Mouse (Mus musculus) left cerebral cortex, adult 18-20 months (tissue): ENCODE data around the gene Ccr8. TPM values are rescaled to one million over a fixed set of nuclear protein-coding genes. Genes with fewer than 3 reads are reported as not detected.

Experiments used
- DNase-seq, 2 experiments: peaks; one replicate each; pipeline ENCODE4 v3.0.0; 2021 to 2022; ENCODE audit warnings: low spot score in 2 of 2, mixed read lengths in 1 of 2
- long read RNA-seq, 2 experiments: library from polyadenylated mRNA; stranded (forward); transcript quantifications; one replicate each; pipeline ENCODE4 v2.0.0; 2021
- total RNA-seq, 2 experiments: library from RNA; stranded (reverse); gene quantifications; 2 replicates each; pipeline ENCODE4 v1.2.3; 2021

Gene Ccr8
- total RNA-seq = not detected
- long read RNA-seq, experiment 1 = 0 reads
- long read RNA-seq, experiment 2 = 0 reads

GRCm38 (mm10) chr9:120091696-120092238 lies at the start of gene Ccr8:
Gene Ccr8, plus strand, starts transcription at chr9:120092114.
- DNase-seq = no peak

DNA sequence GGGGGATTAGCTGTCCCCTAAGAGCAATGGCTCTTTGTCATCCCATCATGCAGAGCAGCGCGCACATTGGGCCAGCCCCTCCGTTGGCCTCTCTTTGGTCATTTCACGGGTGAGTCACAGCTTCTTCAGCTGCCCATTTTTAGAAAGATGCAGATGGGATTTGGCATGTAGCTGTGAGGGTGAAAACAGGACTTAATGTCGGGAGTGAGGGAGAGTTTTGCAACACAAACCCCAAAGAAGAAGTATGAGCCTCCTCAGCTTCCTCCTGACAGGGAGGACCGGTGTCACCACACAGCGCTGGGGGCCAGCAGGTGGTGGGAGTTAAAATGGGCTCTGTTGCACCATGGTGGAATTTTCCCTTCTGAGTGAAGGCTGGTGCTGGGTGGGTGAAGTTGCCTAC lies 48.8 kb upstream of the Ccr8 start:
- no peak for DNase-seq

DNA sequence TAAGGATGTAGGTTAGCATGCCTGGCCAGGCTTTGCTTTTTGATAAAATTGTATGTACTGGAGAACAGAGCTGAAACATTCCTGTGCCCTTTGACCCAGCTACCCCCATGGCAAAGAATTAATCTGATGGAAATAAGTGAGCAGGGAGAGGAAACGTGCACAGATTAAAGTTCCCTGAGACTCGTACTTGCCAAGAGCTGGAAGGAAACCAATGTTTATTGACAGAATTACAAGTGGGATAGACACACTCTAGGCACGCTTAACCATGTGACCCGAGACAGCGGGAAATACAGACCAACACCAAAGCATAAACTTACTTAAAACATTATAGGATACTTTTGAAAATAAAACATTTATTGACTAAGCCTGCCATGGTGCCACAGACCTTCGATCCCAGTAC lies 43.4 kb upstream of the Ccr8 start:
- DNase-seq = no peak

GRCm38 (mm10) chr9:120049407-120049806 lies 42.5 kb upstream of the Ccr8 start:
- DNase-seq = no peak

DNA sequence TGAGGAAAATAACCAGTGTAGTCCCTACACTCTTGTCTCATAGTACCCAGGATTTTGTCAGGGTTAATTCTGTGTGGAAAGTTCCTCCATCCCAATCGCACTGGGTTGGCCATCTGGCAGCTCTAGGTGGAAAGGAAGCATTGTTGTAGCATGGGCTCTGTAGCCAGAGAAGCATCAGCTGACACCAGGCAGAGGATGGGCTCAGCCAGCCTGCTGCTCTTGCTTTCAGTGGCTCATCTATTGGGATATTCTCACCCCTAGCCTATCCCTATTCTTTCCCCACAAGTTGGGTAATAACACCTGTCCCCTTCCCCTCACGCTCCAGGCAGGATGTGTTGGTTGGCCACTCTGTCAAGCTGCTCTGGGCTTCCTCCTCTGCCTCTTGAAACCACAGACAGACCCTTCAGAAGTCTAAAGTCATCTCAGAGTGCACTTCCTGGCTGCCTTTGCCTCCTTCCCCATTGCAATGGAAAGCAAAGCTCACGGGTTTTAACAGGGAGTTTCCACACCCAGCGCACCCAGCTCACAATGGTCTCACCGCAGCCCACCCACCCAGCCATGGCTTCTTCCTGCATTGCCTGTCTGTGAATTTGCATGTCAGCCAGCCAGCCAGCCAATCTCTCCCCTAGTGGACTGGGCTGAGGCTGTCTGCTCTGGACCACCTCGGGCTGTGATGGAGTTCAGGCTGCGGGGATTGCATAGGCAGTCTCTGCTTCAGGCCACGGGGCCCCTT lies 37.2 kb upstream of the Ccr8 start:
- DNase-seq = no peak

- no peak for DNase-seq
Measured at GRCm38 (mm10) chr9:120056201-120056600, 35.7 kb upstream of the Ccr8 start.

GRCm38 (mm10) chr9:120058730-120059129 lies 33.2 kb upstream of the Ccr8 start:
- DNase-seq = no peak

- DNase-seq = no peak
Measured at GRCm38 (mm10) chr9:120064317-120064716, 27.6 kb upstream of the Ccr8 start.

DNA sequence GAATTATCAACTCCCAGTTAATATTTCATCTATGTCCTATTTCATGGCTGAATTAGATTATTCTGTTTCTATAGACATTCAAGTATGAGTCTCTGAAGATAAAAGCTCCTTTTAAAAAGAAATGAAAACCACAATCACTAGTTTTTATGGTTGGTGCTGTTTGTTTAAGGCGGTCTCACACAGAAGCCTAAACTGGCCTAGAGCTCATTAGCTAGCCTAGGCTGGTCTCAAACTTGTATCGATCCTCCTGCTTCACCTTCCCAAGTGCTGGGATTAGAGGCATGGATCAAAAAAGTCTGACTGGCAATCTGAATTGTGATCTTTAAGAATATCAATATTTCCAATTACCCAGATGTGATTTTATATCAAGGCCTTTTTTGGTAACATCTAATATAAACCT lies 24.3 kb upstream of the Ccr8 start:
- DNase-seq = no peak

DNA sequence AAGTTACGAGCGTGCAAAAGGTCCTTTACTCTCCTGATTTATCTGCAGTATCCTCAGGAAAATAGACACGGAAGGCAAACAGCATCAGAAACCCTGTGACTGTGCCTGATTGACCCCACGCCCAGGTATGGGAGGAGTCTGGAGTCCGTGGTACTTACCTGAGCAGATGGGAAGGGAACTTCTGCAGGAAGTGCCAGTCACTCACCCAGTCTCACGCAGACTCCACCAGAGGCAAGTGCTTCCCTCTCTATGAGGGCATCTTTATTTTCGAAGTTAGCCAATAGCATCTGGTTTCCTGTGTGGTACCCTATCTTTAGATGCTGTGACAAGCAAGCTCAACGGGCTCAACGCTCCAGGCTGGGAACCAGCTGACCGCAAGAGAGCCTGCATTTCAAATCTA lies 23.9 kb upstream of the Ccr8 start:
- no peak for DNase-seq

DNA sequence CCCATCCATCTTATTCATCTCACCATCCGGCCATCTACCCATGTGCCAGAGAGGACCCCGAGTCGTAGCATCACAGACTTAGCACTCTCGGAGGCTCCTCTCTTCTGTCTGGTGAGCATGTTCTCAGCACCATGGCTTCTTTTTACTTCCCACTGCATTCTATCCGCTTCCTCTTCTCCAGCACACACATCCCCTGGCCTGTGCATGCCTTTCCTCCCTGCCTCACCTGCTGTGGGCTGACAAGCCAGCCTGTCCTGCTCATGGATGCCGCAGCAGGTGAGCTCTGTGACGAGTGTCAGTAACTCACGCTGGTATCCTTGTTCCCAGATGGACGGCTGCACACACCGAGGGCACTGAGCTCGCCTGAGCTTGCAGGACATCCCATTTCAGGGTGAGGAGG lies 22.1 kb upstream of the Ccr8 start, which contains the start of gene Cx3cr1:
Gene Cx3cr1 (minus strand): TSS at position 101 of the 400 bp plus-strand sequence.
- no peak for DNase-seq

DNA sequence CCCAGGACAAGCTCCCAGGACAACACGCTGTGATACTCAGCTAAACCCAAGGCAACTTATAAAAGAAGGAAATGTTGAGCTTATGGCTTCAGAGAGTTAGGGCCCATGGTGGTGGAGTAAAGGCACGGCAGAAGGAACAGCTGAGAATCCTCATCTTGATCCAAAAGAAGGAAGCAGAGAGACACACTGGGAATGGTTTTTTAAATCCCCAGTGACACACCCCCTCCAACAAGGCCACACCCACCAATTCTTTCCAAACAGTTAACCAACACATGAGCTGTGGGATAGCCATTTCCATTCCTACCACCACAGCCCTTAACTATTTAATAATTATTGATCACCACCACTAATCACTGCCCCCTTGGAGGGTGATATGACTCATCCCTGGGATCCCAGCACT lies 20.7 kb upstream of the Ccr8 start:
- DNase-seq = no peak

DNA sequence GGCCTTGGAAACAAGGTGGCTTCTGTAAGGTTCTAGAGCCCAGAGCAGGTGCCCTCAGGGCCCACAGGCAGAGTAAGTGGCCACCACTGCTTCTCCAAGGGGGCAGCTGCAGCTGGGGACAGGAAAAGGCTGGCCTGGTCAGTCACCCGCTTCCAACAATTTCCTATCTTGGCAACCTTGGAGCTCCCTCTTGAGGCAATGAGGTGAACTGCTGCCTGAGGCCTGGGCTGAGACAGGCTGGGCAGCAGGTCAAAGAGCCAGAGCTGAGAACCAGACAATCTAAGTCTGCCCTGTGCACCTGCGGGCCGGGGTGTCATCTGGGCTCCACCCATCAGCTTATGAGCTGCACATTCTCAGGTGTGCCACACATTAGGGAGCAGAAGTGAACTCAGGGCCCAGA lies 18.7 kb upstream of the Ccr8 start:
- peak; percentile 78 to 85 for DNase-seq

DNA sequence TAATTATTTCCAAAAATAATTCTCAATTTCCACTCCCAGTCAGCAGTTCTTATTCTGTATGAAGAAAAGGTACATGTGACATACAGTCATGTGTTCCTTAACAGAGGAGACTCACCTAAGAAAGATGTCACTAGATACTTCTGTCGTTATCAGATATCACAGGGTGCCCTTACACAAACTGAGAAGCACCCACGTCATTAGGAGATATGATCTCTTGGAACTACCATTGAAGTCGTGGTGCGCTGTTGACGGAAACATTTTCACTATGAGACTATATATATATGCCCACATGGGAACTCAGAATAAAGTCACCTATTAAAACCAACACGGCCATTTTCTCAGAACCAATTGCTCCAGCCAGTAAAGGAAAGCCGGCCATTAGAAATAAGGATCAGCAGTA lies 17.4 kb upstream of the Ccr8 start:
- DNase-seq = no peak

DNA sequence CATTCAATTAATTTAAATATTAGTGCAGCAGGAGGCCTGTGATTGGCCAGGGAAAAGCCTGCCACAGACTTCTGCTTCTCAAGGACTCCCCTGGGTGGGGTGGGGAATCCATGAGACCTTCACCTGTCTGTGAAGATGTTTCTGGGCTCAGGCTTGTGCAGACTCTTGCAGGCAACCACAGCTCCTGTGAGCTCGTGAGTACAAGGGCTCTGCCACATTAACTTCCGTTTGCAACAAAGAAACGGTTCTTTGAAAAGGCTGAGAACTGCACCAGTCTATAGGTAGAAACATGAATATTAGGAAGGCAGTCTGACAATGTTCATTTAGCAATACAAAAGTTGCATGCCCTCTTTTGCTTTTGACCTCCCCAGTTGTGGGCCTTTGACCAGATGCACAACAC lies 13.7 kb upstream of the Ccr8 start:
- DNase-seq = no peak

- DNase-seq = no peak
Measured at GRCm38 (mm10) chr9:120079901-120080300, 12.0 kb upstream of the Ccr8 start.

DNA sequence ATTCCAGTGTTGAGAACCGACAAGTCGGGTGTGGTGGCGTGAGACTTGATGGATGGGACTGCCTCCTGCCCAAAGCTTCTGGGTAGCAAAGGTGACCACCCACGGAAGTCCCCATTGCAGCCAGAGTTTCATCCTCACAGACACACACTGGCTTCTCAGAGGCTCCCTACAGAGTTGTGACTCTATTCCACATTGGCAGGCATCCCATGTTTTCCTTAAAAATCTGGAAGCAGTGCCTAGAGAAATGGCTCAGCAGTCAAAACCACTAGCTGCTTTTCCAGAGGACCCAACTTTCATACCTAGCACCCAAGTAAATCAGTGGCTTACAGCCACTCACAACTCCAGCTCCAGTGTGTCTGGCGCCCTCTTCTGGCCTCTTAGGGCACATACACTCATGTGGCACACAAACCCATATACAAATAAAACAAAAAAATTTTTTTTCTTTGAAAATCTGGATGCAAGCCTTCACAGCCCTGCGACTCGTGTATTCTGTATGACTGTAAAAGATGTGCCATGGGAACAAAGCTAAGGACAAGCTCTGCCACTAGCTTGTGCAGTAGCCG lies 11.3 kb upstream of the Ccr8 start:
- peak; percentile 40 to 48 for DNase-seq

- DNase-seq = no peak
Measured at GRCm38 (mm10) chr9:120081247-120081646, 10.7 kb upstream of the Ccr8 start.

- DNase-seq = peak; percentile 21
Measured at GRCm38 (mm10) chr9:120081967-120082366, 9.9 kb upstream of the Ccr8 start.

DNA sequence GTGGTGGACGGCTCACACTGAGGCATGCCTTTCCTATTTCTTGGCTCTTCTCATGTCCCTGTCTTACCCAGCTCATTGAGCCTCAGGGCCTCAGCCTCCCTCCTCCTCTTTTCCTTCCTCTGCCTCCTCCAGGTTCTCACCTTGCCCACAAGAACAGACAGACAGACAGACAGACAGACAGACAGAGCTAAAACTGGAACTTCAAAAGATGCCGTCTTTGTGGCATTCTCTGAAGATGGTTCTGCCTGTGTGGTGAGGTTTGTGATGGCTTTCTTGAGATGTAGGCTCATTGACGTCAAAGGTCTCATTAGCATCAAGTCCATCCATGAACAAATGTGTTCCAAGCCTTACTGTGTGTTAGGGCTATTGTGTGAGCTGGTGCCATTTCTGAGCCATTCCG lies 9.2 kb upstream of the Ccr8 start:
- DNase-seq = no peak

DNA sequence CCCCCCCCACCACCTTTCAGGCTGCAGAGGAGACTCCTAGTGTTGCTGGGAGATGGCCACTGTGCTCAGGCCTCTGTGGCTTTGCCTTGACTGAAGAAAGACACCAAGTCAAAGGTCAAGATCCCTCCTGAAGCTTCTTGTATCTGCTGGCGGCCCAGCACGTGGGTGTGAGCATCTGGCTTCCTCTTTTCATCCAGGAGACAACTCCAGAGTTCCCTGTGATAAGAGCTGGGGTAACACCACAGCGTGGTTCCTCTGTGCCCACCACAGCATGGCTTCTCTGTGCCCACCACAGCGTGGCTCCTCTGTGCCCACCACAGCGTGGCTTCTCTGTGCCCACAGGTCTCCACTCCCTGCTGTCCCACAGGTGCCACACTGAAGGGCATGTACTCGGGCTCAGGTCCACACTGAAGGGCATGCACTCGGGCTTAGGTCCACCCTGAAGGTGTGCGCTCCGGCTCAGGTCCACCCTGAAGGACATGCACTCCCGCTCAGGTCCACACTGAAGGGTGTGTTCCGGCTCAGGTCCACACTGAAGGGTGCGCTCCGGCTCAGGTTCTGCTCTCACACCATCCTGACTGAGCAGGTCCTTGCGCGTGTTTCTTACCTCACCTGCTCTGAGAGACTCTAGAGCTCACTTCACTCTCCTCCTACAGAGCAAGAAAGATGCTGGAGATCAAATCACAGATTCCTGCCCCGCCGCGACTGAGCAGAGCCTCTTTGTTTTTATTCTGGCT lies 8.6 kb upstream of the Ccr8 start:
- DNase-seq = no peak

DNA sequence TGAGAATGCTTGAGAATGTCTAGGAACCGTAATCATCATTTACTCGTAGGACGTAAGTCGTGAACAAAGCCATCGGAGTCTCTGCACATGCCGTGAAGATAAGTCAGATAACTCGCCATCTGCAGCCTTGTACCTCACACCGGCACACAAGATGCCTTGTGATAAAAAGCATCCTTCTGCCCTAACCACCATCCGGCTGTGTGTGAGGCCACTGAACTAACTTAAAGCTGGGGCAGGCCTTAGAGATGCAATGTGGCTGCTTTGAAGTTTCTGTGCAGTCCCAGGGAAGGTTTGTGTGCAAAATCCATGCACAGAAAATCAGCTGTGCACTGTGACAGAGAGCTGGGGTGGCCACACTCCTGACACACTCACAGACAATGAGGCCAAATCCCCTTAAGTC lies 7.5 kb upstream of the Ccr8 start:
- DNase-seq = no peak
